Mouse (Mus musculus) urinary bladder, postnatal 36 days (tissue): ENCODE measurements around the gene Klc1.
"Not testable (repeated sequence)": the region's sequence is repeated elsewhere in the genome, so short reads cannot be mapped to it uniquely, and the experiment has no call there.

Experiments
- DNase-seq, 2 experiments: peaks; one replicate each; pipeline ENCODE4 v3.0.0; 2022; ENCODE audit warnings: low spot score in 2 of 2, mixed read lengths in 1 of 2

Gene Klc1

DNA sequence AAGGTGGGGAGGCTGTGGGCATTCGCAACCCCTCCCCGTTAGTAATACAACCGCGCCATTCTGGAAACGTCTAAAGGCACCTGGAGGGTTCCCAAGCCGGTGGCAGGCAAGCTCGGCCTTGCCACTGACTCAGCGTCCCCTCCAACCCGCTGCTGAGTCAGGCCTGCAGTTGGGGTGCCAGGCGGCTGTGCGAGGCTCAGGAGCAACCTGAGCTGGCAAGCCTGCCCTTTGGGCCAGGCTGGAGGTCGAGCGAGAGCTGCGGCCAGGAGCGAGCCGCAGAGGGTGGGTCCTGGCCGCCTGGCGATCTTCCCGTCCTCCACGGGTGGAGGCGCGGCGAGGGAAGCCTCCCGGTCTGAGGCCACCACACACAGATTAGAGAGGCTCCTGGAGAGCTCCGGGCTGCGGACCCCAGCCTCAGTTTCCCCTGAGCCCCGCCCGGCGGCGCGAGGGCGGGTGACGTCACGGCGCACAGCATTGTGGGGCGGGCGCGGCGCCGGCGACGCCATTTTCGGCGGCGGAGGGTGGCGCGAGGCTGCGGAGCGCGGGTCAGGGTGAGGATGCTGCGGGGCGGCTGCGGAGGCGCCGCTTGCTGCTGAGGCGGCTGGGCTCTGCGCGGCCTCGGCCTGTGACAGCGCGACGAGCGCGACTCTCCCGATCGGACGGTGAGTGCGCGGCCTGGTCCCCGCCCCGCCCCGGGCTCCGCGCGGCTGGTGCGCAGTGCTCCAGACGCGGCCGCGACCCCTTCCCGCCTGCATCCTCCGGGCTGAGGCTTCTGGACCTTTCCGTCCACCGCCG is at the start of gene Klc1:
Gene Klc1, plus strand, starts transcription at position 469 of the 795 bp plus-strand sequence.
- DNase-seq, result peak; percentile 69 to 70

DNA sequence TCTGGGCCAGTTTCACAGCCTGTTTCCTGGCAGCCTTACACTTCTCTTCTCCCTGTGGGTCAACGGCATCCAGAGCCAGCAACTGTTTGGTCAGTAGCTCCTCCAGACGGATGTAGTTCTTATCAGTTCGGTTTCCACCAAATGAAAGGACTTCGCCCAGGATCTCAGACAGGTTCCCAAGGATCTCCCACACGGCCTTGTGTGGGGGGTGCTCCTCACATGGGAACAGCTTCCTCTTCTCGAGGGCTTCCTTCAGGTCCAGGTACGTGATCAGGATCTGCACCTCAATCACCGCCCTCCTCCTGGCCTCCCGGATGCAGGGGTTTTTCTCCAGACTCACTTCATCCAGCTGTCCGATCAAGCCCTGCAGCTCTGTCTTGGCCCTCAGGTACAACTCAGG is 48.6 kb upstream of the Klc1 start:
- DNase-seq, result no peak

- no peak for DNase-seq
Observed at GRCm38 (mm10) chr12:111712476-111712875, 46.2 kb upstream of the Klc1 start.

DNA sequence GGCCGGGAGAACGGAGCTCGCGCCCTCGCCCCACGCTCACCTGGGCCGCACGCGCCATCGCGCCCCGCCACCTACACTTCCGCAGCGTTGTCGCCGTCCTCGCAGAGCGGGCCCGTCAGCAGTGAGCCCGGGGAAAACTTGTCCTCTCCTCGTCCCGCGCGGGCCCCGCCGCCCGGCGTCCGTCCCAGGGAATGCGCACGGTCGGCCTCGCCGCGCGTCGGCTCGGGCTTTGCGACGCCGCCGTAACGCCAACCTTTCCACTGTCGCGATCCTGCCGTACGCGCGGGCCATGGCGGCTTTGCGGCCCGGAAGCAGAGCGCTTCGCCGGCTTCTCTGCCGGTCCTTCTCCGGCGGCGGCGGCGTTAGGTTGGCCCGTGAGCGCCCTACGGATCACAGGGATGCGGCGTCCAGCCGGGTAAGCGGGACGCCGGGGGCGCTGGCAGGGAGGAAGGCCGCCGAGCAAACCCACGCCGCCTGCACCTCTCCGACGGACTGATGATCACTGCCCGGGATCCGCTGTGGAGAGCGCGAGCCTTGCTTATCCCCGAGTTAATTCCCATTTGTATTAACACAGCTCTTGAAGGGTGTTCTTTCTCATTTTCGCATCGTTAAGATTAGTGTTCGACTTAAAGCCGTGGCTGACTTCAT is 45.5 kb upstream of the Klc1 start, which contains the start of the genes Bag5 and Apopt1:
Gene Bag5, minus strand, starts transcription at position 254 of the 648 bp plus-strand sequence.
Gene Apopt1, plus strand, starts transcription at position 258 of the 648 bp plus-strand sequence.
- peak; percentile 89 to 92 for DNase-seq

GRCm38 (mm10) chr12:111713880-111714279 is 44.8 kb upstream of the Klc1 start:
- not testable (repeated sequence) for DNase-seq

DNA sequence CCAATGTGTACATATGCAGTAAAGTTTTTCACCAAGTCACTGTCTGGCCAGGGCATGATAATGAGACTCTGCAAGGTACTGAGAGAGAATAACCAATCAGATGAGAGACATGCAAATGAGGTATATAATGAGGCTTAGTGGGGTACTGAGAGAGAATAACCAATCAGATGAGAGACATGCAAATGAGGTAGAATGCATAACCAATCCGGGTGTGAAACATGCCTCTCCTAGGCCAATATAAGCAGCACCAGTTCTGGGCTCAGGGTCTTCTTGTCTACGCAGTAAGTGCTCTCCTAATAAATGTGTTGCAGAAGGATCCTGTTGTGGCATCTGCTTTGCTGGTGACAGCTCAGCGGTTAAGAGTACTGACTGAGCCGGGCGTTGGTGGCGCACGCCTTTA is 42.1 kb upstream of the Klc1 start:
- DNase-seq, result no peak

- DNase-seq, result no peak
Observed at GRCm38 (mm10) chr12:111718656-111719055, 40.0 kb upstream of the Klc1 start.

DNA sequence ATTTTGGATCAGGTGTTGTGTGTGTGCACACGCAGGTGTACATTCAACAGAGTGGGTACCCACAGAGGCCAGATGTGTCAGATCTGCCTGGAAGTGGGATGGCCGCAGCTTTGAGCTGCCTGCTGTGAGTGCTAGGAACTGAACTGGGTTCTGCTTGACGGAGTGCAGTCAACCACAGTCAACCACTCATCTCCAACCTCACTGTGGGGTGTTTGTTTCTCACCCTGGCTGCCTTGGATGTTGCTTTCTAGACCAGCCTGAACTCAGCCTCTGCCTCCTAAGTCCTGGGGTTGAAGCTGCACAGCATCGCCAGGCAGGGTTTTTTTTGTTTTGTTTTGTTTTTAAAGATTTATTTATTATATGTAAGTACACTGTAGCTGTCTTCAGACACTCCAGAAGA is 38.4 kb upstream of the Klc1 start:
- no peak for DNase-seq

DNA sequence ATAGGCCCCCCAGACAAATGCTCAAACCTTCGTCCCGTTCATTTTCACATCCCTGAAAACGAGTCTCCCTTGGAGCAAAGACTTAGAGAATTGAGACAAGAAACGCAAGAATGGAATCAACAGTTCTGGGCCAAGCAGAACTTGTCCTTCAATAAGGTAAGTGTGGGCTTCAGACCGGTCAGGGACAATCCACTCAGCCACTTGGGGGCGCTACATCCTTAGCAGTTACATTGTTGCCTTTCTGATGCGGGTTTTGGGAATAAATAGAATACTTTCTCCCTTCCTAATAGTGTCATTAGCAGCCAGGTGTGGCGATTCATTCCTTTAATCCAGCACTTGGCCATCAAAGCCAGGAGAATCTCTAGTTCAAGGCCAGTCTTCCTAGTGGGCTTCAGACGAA is 36.0 kb upstream of the Klc1 start:
- no peak for DNase-seq

GRCm38 (mm10) chr12:111724638-111725337 is 33.9 kb upstream of the Klc1 start:
- DNase-seq, result no peak

GRCm38 (mm10) chr12:111725338-111726121 is 33.1 kb upstream of the Klc1 start:
- DNase-seq, result no peak

DNA sequence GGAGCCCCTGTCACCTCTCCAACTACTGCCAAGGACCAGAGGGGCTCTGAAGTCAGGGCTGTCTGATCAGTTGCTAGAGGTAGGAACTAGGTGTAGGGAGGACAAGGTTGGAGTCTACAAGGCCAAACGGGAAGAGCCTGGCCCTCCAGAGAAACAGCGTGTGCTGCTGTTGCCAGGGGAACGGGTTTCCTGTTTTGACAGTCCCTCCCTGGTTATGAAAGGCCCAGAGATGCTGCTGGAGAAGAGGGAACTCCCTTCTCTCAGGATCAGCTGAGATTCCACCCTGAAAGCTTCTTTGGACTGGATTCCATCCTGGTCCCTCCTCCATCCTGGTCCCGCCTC is 32.6 kb upstream of the Klc1 start:
- peak in 1 of 2 experiments; percentile 42 for DNase-seq

- no peak for DNase-seq
Observed at GRCm38 (mm10) chr12:111727956-111728355, 30.7 kb upstream of the Klc1 start.

GRCm38 (mm10) chr12:111731822-111732807 is 26.5 kb upstream of the Klc1 start:
- DNase-seq, result peak; percentile 71 to 86

- DNase-seq, result no peak
Observed at GRCm38 (mm10) chr12:111732921-111733320, 25.7 kb upstream of the Klc1 start.

- DNase-seq, result no peak
Observed at GRCm38 (mm10) chr12:111734912-111735311, 23.7 kb upstream of the Klc1 start.

GRCm38 (mm10) chr12:111736676-111737075 is 22.0 kb upstream of the Klc1 start:
- not testable (repeated sequence) for DNase-seq

- no peak for DNase-seq
Observed at GRCm38 (mm10) chr12:111737370-111737769, 21.3 kb upstream of the Klc1 start.

DNA sequence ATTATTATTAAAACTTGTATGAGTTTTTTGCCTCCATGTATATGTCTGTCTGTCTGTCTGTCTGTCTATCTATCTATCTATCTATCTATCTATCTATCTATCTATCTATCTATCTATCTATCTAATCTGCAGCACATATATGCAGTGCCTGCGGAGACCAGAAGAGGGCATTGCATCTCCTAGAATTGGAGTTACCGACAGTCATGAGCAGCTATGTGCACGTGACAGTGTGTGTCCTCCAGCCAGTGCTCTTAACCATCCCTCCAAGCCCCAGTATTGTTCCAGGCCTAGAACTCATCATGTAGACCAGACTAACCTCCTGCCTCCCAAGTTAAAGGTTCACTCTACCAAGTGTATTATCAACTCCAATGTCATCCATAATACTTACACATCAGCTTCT is 19.9 kb upstream of the Klc1 start:
- peak in 1 of 2 experiments; percentile 52 for DNase-seq

DNA sequence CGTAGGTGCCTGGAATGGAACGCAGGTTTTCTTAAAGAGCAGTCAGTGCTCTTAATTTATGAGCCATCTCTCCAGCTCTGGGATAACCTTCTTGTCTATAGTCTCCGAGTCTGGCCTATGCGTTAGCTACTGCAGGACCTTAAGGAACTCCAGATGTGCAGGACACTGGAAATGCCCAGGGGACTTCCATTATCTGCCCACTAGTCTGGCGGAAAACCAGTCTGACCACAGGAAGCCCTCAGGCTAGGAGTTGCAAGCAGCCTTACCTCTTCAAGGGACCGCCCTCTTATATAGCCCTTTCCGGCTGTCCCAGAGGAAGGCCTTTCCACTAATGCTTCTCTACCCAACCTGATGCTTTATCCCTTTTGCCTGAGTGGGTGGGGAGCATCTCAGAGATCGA is 17.3 kb upstream of the Klc1 start:
- DNase-seq, result no peak
